Mouse (Mus musculus): ENCODE measurements at regions not wholly inside any gene's neighbourhood (a gene's known extent, or its start where the extent isn't known, plus 50 kb on each side); places are given as distances from the start of the nearest gene placed in this dataset.

- TF ChIP-seq POLR2A (IDR thresholded peaks at IDR 0.05; ENCODE audit: control insufficient read depth in 1 of 2, insufficient read depth in 1 of 2, low read depth in 1 of 2, low read length in 2 of 2, poor library complexity in 1 of 2) (no peak), BHLHE40 (IDR thresholded peaks at IDR 0.05; ENCODE audit: borderline replicate concordance, low read depth, low read length) (no peak), MAFK (IDR thresholded peaks at IDR 0.05; ENCODE audit: borderline replicate concordance, low read depth, low read length) (no peak), CTCF (IDR thresholded peaks at IDR 0.05 in 2 of 3, conservative IDR thresholded peaks at IDR 0.05 in 1 of 3; ENCODE audit: control insufficient read depth in 1 of 3, insufficient read depth in 1 of 3, low read depth in 2 of 3, low read length in 3 of 3, poor library complexity in 1 of 3, severe bottlenecking in 1 of 3) (no peak), CHD1 (IDR thresholded peaks at IDR 0.05; ENCODE audit: low read depth, low read length) (no peak), RAD21 (IDR thresholded peaks at IDR 0.05; ENCODE audit: low read depth, low read length) (no peak)
These were observed 104.9 kb downstream of the Tmem30b start for GRCm38 (mm10) chr12:73441326-73441725.

All from MEL (cell line).